Mouse (Mus musculus): ENCODE results near the gene Robo1. TPM values are rescaled to one million over a fixed set of nuclear protein-coding genes. Genes with fewer than 3 reads are reported as not detected.

Robo1 gene
- polyA plus RNA-seq, 1 experiment from 2014 or later: 91.8 TPM

DNA sequence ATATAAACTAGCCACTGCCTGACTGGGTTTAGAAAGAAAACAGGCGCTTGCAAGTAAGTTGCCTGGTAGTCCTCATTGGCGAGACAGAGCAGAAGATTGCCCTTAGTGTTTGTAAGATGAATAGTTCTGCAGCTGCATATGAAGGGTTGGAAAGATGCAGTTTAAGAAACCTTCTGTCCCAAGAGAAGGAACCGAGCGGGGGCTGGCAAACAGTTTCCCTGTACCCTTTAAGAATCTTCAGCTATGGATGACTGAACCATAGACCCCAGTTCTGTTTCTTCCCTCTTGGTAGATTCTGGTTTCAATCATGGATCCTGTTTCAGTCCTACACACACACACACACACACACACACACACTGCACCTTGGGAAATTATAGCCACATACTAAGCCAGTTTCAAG, 356.7 kb downstream of the Robo1 start:
- DNase-seq (peak; percentile 38), ATAC-seq (ENCODE audit: low FRiP score, low TSS enrichment) (no peak)
- no peaks in the 10 kb centered on the region for H3K9me3 ChIP-seq (ENCODE audit: control insufficient read depth, low read length)
- no peak overlapping the region for H3K27ac ChIP-seq (replicated peaks; ENCODE audit: low read depth, low read length)
- no peaks in the 10 kb centered on the region for H3K27me3 ChIP-seq (ENCODE audit: control insufficient read depth, insufficient read depth, low read length)
- peaks cover 26% of the 10 kb centered on the region for H3K4me1 ChIP-seq (ENCODE audit: control insufficient read depth, insufficient read depth, low read length)
- H3K9ac ChIP-seq (replicated peaks; ENCODE audit: low read length): peak overlapping the region; percentile 73
- H3K36me3 ChIP-seq (ENCODE audit: control insufficient read depth, insufficient read depth, low read length): no peaks in the 10 kb centered on the region
- WGBS: 5% methylated on average over 4 of the region's 4 CpGs
- H3K4me2 ChIP-seq (ENCODE audit: low read length): peak overlapping the region; percentile 81
- peak overlapping the region; percentile 74 for H3K4me3 ChIP-seq (replicated peaks; ENCODE audit: low read depth, low read length)

DNA sequence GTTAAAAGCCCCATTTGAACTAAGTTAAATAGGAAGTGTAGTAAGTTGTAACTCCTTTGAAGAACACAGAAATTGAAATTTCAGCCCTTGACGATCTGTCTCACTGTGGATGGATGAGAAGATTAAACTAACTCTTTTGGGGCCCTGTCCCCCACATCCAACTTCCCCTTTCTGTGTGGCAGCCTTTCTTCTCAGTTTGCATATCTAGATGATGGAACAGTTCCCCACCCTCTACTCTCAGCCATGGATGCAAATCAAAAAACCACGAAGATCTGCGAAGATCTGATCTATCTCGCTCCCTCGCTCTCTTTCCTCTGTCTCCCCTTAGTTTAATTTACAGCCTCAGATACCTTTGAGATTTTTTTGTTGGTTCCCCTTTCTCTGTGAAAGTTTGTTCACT, 357.3 kb downstream of the Robo1 start:
- no peak for ATAC-seq (ENCODE audit: low FRiP score, low TSS enrichment)
- WGBS: 41% methylated on average over 5 of the region's 5 CpGs
- peaks cover 31% of the 10 kb centered on the region for H3K4me1 ChIP-seq (ENCODE audit: control insufficient read depth, insufficient read depth, low read length)

DNA sequence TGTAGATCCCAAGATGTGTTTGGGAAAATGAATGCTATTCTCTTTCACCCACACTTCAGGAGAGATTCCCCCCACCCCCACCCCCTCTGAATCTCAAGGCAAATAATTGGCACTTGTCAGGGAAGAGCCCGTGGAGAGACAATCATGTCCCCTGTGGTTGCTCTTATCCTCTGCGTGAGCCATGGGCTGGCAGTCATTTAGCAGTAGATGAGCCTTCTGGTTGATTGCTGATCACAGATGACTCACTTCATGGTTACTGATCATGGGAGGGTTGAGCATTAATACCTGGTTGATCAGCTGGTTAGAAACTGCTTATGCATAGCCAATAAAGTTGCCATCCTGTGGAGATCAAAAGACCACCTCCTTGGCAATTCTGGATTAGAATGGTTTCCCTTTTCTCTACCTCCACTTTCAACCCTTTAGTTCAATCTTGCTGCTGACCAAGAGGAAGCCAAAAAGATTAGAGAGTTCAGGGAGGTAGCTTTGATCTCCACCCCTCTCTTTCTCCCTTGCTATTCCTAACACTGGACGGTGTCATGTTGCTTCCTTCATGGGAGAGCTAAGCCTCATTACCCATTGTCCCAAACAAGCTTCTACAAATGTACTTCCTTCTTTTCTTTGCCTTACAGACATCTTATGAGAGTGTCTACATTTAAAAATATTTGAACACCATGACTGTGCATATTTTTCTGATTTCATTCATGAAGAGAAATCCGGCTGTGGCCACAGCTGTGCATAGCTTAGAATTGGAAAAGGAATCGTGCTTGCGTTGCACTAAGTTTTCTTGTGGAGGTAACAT, 362.3 kb downstream of the Robo1 start:
- DNase-seq (no peak), ATAC-seq (ENCODE audit: low FRiP score, low TSS enrichment) (no peak)
- 0 out of 2 replicates have a peak overlapping the region, but pooled peaks have one; percentile 8 for H3K27ac ChIP-seq (replicated peaks; ENCODE audit: low read depth, low read length)
- H3K9ac ChIP-seq (replicated peaks; ENCODE audit: low read length): no peak overlapping the region
- H3K9me3 ChIP-seq (ENCODE audit: control insufficient read depth, low read length): no peaks in the 10 kb centered on the region
- H3K4me2 ChIP-seq (ENCODE audit: low read length): peak overlapping the region; percentile 28
- H3K27me3 ChIP-seq (ENCODE audit: control insufficient read depth, insufficient read depth, low read length): no peaks in the 10 kb centered on the region
- H3K4me3 ChIP-seq (replicated peaks; ENCODE audit: low read depth, low read length): no peak overlapping the region
- H3K36me3 ChIP-seq (ENCODE audit: control insufficient read depth, insufficient read depth, low read length): no peaks in the 10 kb centered on the region
- peaks cover 30% of the 10 kb centered on the region for H3K4me1 ChIP-seq (ENCODE audit: control insufficient read depth, insufficient read depth, low read length)
- 15% methylated on average over 6 of the region's 6 CpGs for WGBS

More for the DNA sequence above, 357.3 kb downstream of the Robo1 start:
- Histone ChIP-seq H3K4me3 (replicated peaks; ENCODE audit: low read depth, low read length) (peak overlapping the region; percentile 74), H3K9me3 (ENCODE audit: control insufficient read depth, low read length) (no peaks in the 10 kb centered on the region), H3K27me3 (ENCODE audit: control insufficient read depth, insufficient read depth, low read length) (no peaks in the 10 kb centered on the region), H3K36me3 (ENCODE audit: control insufficient read depth, insufficient read depth, low read length) (no peaks in the 10 kb centered on the region), H3K27ac (replicated peaks; ENCODE audit: low read depth, low read length) (no peak overlapping the region), H3K9ac (replicated peaks; ENCODE audit: low read length) (peak overlapping the region; percentile 47), H3K4me2 (ENCODE audit: low read length) (peak overlapping the region; percentile 81)
- no peak for DNase-seq

DNA sequence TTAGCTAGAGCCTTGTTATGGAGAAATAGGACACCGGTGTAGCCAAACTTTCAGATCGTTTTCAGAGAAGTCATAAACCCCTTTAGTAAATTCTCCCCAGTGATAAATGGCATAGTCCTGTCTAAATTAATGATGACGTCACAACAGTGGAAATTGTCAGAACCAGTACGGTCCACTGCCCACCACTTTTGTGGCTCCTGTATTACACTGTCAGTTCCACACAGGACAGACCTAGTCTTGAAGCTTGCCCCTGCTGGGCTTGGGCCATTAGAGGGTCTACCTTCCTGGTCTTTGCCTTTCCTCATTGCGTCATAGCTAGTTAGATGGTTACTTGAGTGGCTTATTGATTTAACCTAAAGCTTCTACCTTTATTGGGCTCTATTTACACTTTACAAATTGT, 369.1 kb downstream of the Robo1 start:
- Histone ChIP-seq H3K4me1 (ENCODE audit: control insufficient read depth, insufficient read depth, low read length) (peaks cover 35% of the 10 kb centered on the region), H3K27me3 (ENCODE audit: control insufficient read depth, insufficient read depth, low read length) (no peaks in the 10 kb centered on the region), H3K9me3 (ENCODE audit: control insufficient read depth, low read length) (no peaks in the 10 kb centered on the region), H3K9ac (replicated peaks; ENCODE audit: low read length) (no peak overlapping the region), H3K36me3 (ENCODE audit: control insufficient read depth, insufficient read depth, low read length) (no peaks in the 10 kb centered on the region), H3K27ac (replicated peaks; ENCODE audit: low read depth, low read length) (0 out of 2 replicates have a peak overlapping the region, but pooled peaks have one; percentile 77), H3K4me2 (ENCODE audit: low read length) (no peak overlapping the region), H3K4me3 (replicated peaks; ENCODE audit: low read depth, low read length) (no peak overlapping the region)
- DNase-seq: no peak
- 69% methylated on average over 5 of the region's 5 CpGs for WGBS
- peak; percentile 28; the same call in 1 of the 2 replicates for ATAC-seq (ENCODE audit: low FRiP score, low TSS enrichment)

DNA sequence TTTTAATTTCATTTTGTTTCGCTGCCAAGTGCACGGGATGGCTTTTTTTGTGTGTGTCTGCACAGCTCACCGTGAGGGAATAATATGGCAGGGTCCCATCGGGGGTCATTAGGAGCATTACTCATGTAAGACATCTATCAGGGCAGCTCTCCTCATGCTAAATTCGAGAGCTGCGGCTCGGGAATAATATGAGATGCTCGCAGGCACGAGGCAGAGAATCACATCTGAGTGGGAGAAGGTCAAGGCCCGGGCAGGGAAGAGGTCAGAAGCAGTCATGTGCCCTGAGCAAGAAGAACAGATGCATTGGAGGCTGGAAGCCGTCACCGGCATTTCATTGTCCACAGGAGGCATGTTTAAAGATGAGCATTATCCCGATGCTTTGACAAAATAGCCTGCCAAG, 370.3 kb downstream of the Robo1 start:
- peak; percentile 73 for DNase-seq
- peaks cover 35% of the 10 kb centered on the region for H3K4me1 ChIP-seq (ENCODE audit: control insufficient read depth, insufficient read depth, low read length)
- peak; percentile 71; the same call in 1 of the 2 replicates for ATAC-seq (ENCODE audit: low FRiP score, low TSS enrichment)
- WGBS: 11% methylated on average over 13 of the region's 13 CpGs
- no peak overlapping the region; the same call in 1 of the 2 replicates for H3K4me3 ChIP-seq (replicated peaks; ENCODE audit: low read depth, low read length)
- H3K27me3 ChIP-seq (ENCODE audit: control insufficient read depth, insufficient read depth, low read length): no peaks in the 10 kb centered on the region
- H3K9ac ChIP-seq (replicated peaks; ENCODE audit: low read length): no peak overlapping the region; the same call in 1 of the 2 replicates
- no peaks in the 10 kb centered on the region for H3K36me3 ChIP-seq (ENCODE audit: control insufficient read depth, insufficient read depth, low read length)
- no peaks in the 10 kb centered on the region for H3K9me3 ChIP-seq (ENCODE audit: control insufficient read depth, low read length)
- peak overlapping the region; percentile 44 for H3K4me2 ChIP-seq (ENCODE audit: low read length)
- H3K27ac ChIP-seq (replicated peaks; ENCODE audit: low read depth, low read length): peak overlapping the region; percentile 77

DNA sequence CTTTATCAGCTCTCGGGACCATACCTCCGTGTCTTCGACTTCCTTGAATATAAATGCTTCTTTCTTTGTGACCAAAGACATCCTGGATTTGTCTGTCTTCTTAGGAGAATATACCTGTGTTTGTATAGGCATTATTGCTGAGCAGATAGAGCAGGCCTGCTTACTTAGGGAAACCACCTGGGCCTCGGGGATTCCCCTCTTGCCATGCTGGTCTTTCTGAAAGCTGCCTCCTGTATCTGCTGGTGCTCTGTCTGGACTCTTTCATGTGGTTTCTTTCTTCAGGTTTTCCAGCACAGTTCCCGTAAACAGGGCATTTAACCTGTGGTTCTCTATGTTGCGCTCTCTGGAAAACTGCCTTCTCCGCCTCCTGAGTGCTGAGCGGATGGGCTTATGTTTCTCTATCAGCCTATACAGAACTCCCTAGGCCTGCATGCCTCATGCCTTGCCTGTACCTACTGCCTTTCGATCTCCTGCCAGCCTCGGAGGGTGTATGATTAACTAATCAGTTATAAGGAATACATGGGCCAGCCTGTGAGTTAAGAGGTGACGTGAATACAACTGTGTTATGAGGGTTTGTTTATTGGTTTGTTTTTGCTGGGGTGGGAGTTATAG, 370.9 kb downstream of the Robo1 start:
- DNase-seq (peak; percentile 44), ATAC-seq (ENCODE audit: low FRiP score, low TSS enrichment) (no peak)
- H3K27me3 ChIP-seq (ENCODE audit: control insufficient read depth, insufficient read depth, low read length): no peaks in the 10 kb centered on the region
- H3K27ac ChIP-seq (replicated peaks; ENCODE audit: low read depth, low read length): peak overlapping the region; percentile 77
- no peak overlapping the region; the same call in 1 of the 2 replicates for H3K4me3 ChIP-seq (replicated peaks; ENCODE audit: low read depth, low read length)
- H3K4me1 ChIP-seq (ENCODE audit: control insufficient read depth, insufficient read depth, low read length): peaks cover 35% of the 10 kb centered on the region
- H3K4me2 ChIP-seq (ENCODE audit: low read length): peak overlapping the region; percentile 44
- peak overlapping the region; percentile 17; the same call in 1 of the 2 replicates for H3K9ac ChIP-seq (replicated peaks; ENCODE audit: low read length)
- WGBS: 46% methylated on average over 11 of the region's 11 CpGs
- no peaks in the 10 kb centered on the region for H3K36me3 ChIP-seq (ENCODE audit: control insufficient read depth, insufficient read depth, low read length)
- no peaks in the 10 kb centered on the region for H3K9me3 ChIP-seq (ENCODE audit: control insufficient read depth, low read length)

DNA sequence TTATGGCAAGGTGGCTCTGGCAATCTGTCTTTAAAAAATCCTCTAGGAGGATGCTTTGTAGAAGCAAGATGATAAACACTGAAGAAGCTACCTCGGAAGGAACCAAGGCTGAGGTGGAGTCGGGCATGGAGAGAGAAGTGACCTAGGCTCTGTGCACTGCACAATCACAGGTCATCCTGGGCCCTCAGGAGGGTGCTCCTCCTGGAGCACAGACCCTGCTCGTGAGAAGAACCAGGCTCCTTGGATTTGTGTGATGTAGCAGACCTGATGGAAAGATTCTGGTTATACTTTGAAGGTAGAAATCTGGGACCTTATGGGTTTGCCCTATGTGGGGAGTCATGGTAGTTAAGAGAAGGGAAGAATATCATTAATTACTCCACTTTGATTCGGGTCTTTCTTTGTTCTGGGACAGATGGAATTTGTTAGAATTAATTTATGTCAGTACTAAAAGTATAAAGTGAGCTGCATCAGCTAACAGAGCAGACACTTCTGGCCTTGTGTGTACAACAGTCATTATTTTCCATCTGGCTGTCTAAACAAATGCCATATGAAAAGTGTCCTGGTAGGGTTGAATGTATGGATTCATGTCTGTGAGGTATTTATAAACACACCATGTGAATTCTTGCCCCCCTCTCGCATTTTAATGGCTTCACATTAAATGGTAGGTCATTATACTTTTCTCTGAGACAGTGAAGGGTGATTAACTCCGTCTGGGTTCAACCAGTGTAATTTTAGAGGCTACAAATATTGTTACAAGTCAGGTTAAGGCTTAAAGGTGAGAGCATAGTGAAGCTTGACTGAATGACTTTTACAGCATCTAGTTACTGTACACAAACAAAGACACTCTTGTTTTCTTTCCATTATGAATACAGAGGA, 377.7 kb downstream of the Robo1 start:
- DNase-seq (no peak), ATAC-seq (ENCODE audit: low FRiP score, low TSS enrichment) (no peak)
- H3K36me3 ChIP-seq (ENCODE audit: control insufficient read depth, insufficient read depth, low read length): no peaks in the 10 kb centered on the region
- no peak overlapping the region for H3K4me2 ChIP-seq (ENCODE audit: low read length)
- no peak overlapping the region for H3K27ac ChIP-seq (replicated peaks; ENCODE audit: low read depth, low read length)
- no peaks in the 10 kb centered on the region for H3K27me3 ChIP-seq (ENCODE audit: control insufficient read depth, insufficient read depth, low read length)
- no peak overlapping the region for H3K9ac ChIP-seq (replicated peaks; ENCODE audit: low read length)
- no peak overlapping the region for H3K4me3 ChIP-seq (replicated peaks; ENCODE audit: low read depth, low read length)
- WGBS: 77% methylated on average over 6 of the region's 6 CpGs
- H3K9me3 ChIP-seq (ENCODE audit: control insufficient read depth, low read length): no peaks in the 10 kb centered on the region
- peaks cover 19% of the 10 kb centered on the region for H3K4me1 ChIP-seq (ENCODE audit: control insufficient read depth, insufficient read depth, low read length)

DNA sequence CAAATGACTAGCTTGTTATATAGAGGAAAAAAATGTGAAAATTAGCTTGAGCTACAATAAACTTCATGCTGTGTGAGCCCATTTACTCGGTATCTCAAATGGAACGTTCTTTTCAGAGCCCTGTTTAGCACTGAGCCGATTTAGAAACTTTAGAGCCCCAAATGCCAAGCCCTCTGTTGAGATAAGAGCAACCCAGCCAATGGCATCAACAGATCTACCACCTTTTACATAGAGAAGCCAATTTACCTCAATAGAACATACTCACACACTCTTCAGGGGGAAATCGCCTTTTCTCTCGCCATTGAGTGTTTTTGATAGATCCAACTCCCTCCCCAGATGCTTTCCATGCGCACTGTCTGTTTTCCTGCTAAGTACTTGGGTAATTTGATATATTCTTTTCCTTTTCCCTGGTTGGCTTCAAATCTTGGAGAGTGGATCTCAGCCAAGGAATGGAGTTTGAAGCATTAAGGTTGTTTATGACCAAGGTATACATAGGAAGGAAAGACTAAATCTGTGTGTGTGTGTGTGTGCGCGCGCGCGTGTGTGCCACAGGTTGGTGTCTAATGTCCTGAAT, 378.5 kb downstream of the Robo1 start:
- DNase-seq: no peak
- Histone ChIP-seq H3K9ac (replicated peaks; ENCODE audit: low read length) (no peak overlapping the region), H3K4me2 (ENCODE audit: low read length) (no peak overlapping the region), H3K4me3 (replicated peaks; ENCODE audit: low read depth, low read length) (no peak overlapping the region), H3K27me3 (ENCODE audit: control insufficient read depth, insufficient read depth, low read length) (no peaks in the 10 kb centered on the region), H3K9me3 (ENCODE audit: control insufficient read depth, low read length) (no peaks in the 10 kb centered on the region), H3K36me3 (ENCODE audit: control insufficient read depth, insufficient read depth, low read length) (no peaks in the 10 kb centered on the region), H3K27ac (replicated peaks; ENCODE audit: low read depth, low read length) (no peak overlapping the region), H3K4me1 (ENCODE audit: control insufficient read depth, insufficient read depth, low read length) (peaks cover 22% of the 10 kb centered on the region)
- 89% methylated on average over 11 of the region's 11 CpGs for WGBS
- ATAC-seq (ENCODE audit: low FRiP score, low TSS enrichment): no peak

All from midbrain, embryonic 14.5 days (tissue).